Mouse (Mus musculus) bone marrow macrophage, adult 2 months (primary cell): Measurements from ENCODE around the gene Ipo4.
A peak's percentile ranks its signal among the peaks of the same experiment; 100 is the strongest.

Experiments used
- CTCF ChIP-seq: IDR thresholded peaks from 2 replicates; pipeline ENCODE4 v1.5.1; 2012; ENCODE audit warnings: low read depth, mild to moderate bottlenecking, low read length, moderate library complexity
- POLR2A ChIP-seq: IDR thresholded peaks from 2 replicates; pipeline ENCODE4 v1.6.1; 2012; ENCODE audit warnings: mild to moderate bottlenecking, low read depth, low read length, borderline replicate concordance

DNA sequence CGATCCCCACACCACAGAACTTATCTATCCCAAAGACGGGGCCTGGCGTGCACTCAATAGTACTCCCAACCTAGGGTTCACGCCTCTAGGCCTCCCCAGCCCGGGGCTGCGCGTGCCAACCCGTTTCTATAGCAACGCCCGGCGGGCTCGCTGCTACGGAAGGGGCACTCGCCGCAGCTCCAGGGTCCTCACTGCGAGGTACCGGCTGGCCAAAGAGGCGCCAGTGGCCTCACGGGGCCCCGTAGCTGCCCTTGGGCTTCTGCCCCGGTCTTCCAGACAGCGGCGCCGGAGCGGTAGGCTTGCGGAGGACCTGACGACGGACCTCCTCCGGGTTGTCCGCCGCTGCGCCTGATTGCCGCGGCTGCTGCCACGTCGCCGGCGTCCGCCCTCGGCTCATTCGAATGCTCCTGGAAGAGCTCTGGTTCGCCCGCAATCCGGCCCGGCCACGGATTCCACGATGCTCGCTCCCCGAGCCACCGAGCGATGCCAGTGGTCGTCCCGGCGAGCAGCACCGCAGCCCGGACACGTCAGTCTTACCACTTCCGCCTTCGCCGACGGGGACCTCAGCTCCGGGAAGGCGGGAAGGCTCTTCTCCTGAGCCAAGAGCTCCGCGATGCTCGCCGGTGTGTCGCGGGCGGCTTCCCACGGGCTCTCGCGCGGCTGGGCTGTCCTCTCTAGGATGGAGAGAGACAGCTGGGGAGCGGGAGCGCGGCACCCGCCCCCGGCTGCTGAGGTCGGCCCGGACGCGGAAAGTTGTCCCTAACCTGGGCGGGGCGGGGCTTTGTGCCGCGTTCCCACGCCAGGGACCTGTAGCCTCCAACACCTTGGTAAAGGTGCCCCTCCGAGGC, 7.5 kb upstream of the Ipo4 start, which contains the start of gene Tm9sf1:
- TF ChIP-seq POLR2A: 0 out of 2 replicates have a peak, but pooled peaks have one; percentile 4
- TF ChIP-seq CTCF: no peak
